Mouse (Mus musculus) CH12.LX (cell line): ENCODE measurements around the gene 4930455H04Rik.

ENCODE experiments used
- CTCF ChIP-seq, 2 experiments: IDR thresholded peaks in 1 of 2; conservative IDR thresholded peaks in 1 of 2; 2 replicates each; pipeline ENCODE4 v1.5.1; 2011 to 2012; ENCODE audit warnings: low read depth in 2 of 2, low read length in 2 of 2, improper control_type of control experiment in 1 of 2, inconsistent platforms in 1 of 2, mild to moderate bottlenecking in 1 of 2, moderate library complexity in 1 of 2
- EP300 ChIP-seq: IDR thresholded peaks from 2 replicates; pipeline ENCODE4 v1.6.1; 2011; ENCODE audit warnings: low read length, improper control_type of control experiment
- ETS1 ChIP-seq: conservative IDR thresholded peaks from 2 replicates; pipeline ENCODE4 v1.6.1; 2012; ENCODE audit warnings: low read depth, mild to moderate bottlenecking, inconsistent platforms, low read length, improper control_type of control experiment, moderate library complexity
- HCFC1 ChIP-seq: IDR thresholded peaks from 2 replicates; pipeline ENCODE4 v1.6.1; 2012; ENCODE audit warnings: low read depth, mild to moderate bottlenecking, inconsistent platforms, low read length, improper control_type of control experiment
- MAFK ChIP-seq: IDR thresholded peaks from 2 replicates; pipeline ENCODE4 v1.6.1; 2011; ENCODE audit warnings: low read length, improper control_type of control experiment; ENCODE audit not compliant: insufficient replicate concordance
- MYC ChIP-seq: IDR thresholded peaks from 2 replicates; pipeline ENCODE4 v1.6.1; 2011; ENCODE audit warnings: low read depth, mild to moderate bottlenecking, improper control_type of control experiment, low read length
- NRF1 ChIP-seq: IDR thresholded peaks from 2 replicates; pipeline ENCODE4 v1.6.1; 2014; ENCODE audit warnings: low read depth, mild to moderate bottlenecking, inconsistent platforms, low read length, improper control_type of control experiment, moderate library complexity
- POLR2A ChIP-seq: IDR thresholded peaks from 2 replicates; pipeline ENCODE4 v1.6.1; 2011; ENCODE audit warnings: low read depth, mild to moderate bottlenecking, improper control_type of control experiment, low read length
- ZC3H11A ChIP-seq: IDR thresholded peaks from 2 replicates; pipeline ENCODE4 v1.6.1; 2012; ENCODE audit warnings: low read depth, mild to moderate bottlenecking, inconsistent platforms, low read length, improper control_type of control experiment
- ZMIZ1 ChIP-seq: IDR thresholded peaks from 2 replicates; pipeline ENCODE4 v1.6.1; 2012; ENCODE audit warnings: low read depth, mild to moderate bottlenecking, inconsistent platforms, low read length, improper control_type of control experiment
- ZNF384 ChIP-seq: IDR thresholded peaks from 2 replicates; pipeline ENCODE4 v1.6.1; 2012; ENCODE audit warnings: low read depth, low read length, improper control_type of control experiment, inconsistent platforms

DNA sequence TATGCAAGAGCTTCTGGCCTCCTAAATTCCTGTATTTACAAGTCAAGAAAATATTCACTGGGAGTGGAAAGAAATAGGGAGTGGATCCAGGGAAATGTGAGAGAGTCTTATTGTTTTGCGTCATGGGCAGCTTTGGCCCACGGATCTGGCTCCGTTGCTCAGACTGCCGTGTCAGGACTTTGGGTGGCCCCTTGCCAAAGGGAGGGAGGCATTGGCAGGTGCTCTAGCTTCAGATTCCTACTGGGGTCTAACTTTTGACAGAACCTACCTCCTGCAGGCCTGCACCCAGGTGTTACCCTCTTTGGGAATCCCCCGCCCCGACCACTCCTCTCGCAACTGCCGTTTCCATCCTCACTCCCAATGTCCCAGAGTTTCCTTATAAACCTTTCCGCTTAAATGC lies 3.6 kb upstream of the 4930455H04Rik start:
- TF ChIP-seq EP300 (no peak), MAFK (no peak), HCFC1 (no peak), CTCF (conservative IDR thresholded peaks at IDR 0.05 in 1 of 2, IDR thresholded peaks at IDR 0.05 in 1 of 2; ENCODE audit: low read depth in 2 of 2, low read length in 2 of 2) (no peak), ZNF384 (no peak), NRF1 (no peak), ETS1 (no peak), MYC (no peak), ZMIZ1 (no peak), ZC3H11A (no peak), POLR2A (no peak)
